Mouse (Mus musculus) stomach, postnatal 0 days (tissue): ENCODE measurements around the gene Gm609. TPM values are rescaled to one million over a fixed set of nuclear protein-coding genes. Genes with fewer than 3 reads are reported as not detected.

ENCODE experiments used
- ATAC-seq: fragments of 200-750 bp; cut with Nextera tagmentation; 2 replicates; pipeline ENCODE4 v1.8.0; 2017; ENCODE audit not compliant: low FRiP score, low TSS enrichment
- DNase-seq: peaks from one replicate; pipeline ENCODE4 v3.0.0-alpha.2; 2016; ENCODE audit warnings: low spot score
- H3K27ac ChIP-seq: fragments of 300-500 bp; sonication (generic); replicated peaks from 2 replicates; pipeline ENCODE4 v1.5.1; 2014; ENCODE audit warnings: mild to moderate bottlenecking, control low read depth
- H3K27me3 ChIP-seq: fragments of 300-500 bp; sonication (generic); 2 replicates; pipeline ENCODE4 v1.6.1; 2014; ENCODE audit warnings: low read length; ENCODE audit not compliant: control insufficient read depth, insufficient read depth
- H3K36me3 ChIP-seq: fragments of 300-500 bp; sonication (generic); 2 replicates; pipeline ENCODE4 v1.6.1; 2014; ENCODE audit warnings: low read length, mixed read lengths; ENCODE audit not compliant: control insufficient read depth, insufficient read depth
- H3K4me1 ChIP-seq: fragments of 300-500 bp; sonication (generic); replicated peaks from 2 replicates; pipeline ENCODE4 v1.6.1; 2014; ENCODE audit warnings: antibody characterized with exemption; ENCODE audit not compliant: control insufficient read depth, insufficient read depth
- H3K4me2 ChIP-seq: fragments of 300-500 bp; sonication (generic); replicated peaks from 2 replicates; pipeline ENCODE4 v1.6.1; 2014; ENCODE audit warnings: low read depth, mild to moderate bottlenecking, control low read depth, moderate library complexity
- H3K4me3 ChIP-seq: fragments of 300-500 bp; sonication (generic); 2 replicates; pipeline ENCODE4 v1.5.1; 2014; ENCODE audit warnings: low read depth, low read length, control low read depth
- H3K9ac ChIP-seq: fragments of 300-500 bp; sonication (generic); 2 replicates; pipeline ENCODE4 v1.6.1; 2014; ENCODE audit warnings: mild to moderate bottlenecking, low read length, control low read depth, mixed read lengths
- H3K9me3 ChIP-seq: fragments of 300-500 bp; sonication (generic); 2 replicates; pipeline ENCODE4 v1.6.1; 2016; ENCODE audit warnings: low read length; ENCODE audit not compliant: control insufficient read depth
- CTCF ChIP-seq: IDR thresholded peaks from 2 replicates; pipeline ENCODE4 v1.5.1; 2016; ENCODE audit warnings: antibody characterized with exemption, low read depth, mild to moderate bottlenecking, moderate library complexity
- EP300 ChIP-seq: optimal IDR thresholded peaks from 2 replicates; pipeline ENCODE3; 2016; ENCODE audit warnings: antibody characterized with exemption
- WGBS: fragments of 180-500 bp; shearing (Covaris S2); extraction: QIAGEN DNeasy Blood & Tissue Kit; methylation state at CpG from one replicate; pipeline ENCODE4 v1.1.7; 2014; 5-methylcytosine and 5-hydroxymethylcytosine counted together
- polyA plus RNA-seq: library from polyadenylated mRNA; unstranded; fragments of >200 nt; fragmentation: Nextera tagmentation; extraction: Ambion mirVana; gene quantifications from 2 replicates; pipeline ENCODE4 v1.2.1, GENCODE M21; 2015

Gene Gm609
- polyA plus RNA-seq, 1 experiment from 2014 or later, result 0.27 TPM

GRCm38 (mm10) chr16:45371076-45371475 is 121.7 kb downstream of the Gm609 start:
- H3K27me3 ChIP-seq, result no peaks in the 10 kb centered on the region
- H3K4me1 ChIP-seq, result no peaks in the 10 kb centered on the region
- no peak overlapping the region for H3K27ac ChIP-seq
- DNase-seq, result no peak
- H3K4me3 ChIP-seq, result no peak overlapping the region
- WGBS, result 74% methylated on average over 1 of the region's 1 CpGs
- TF ChIP-seq CTCF (no peak), EP300 (no peak)
- H3K36me3 ChIP-seq, result no peaks in the 10 kb centered on the region
- H3K9ac ChIP-seq, result no peak overlapping the region
- no peak overlapping the region for H3K4me2 ChIP-seq
- ATAC-seq, result no peak
- no peaks in the 10 kb centered on the region for H3K9me3 ChIP-seq

- H3K9me3 ChIP-seq, result no peaks in the 10 kb centered on the region
- no peak overlapping the region for H3K9ac ChIP-seq
- H3K27ac ChIP-seq, result no peak overlapping the region
- TF ChIP-seq EP300, result no peak
- TF ChIP-seq CTCF, result no peak
- no peaks in the 10 kb centered on the region for H3K27me3 ChIP-seq
- no peak overlapping the region for H3K4me2 ChIP-seq
- H3K4me1 ChIP-seq, result no peaks in the 10 kb centered on the region
- no peaks in the 10 kb centered on the region for H3K36me3 ChIP-seq
- ATAC-seq, result no peak
- H3K4me3 ChIP-seq, result no peak overlapping the region
- WGBS, result 67% methylated on average over 4 of the region's 4 CpGs
- DNase-seq, result no peak
Observed at GRCm38 (mm10) chr16:45369285-45369965, 123.3 kb downstream of the Gm609 start.

GRCm38 (mm10) chr16:45366111-45366510 is 126.7 kb downstream of the Gm609 start:
- no peaks in the 10 kb centered on the region for H3K27me3 ChIP-seq
- H3K27ac ChIP-seq, result no peak overlapping the region
- H3K4me2 ChIP-seq, result no peak overlapping the region
- WGBS, result 71% methylated on average over 7 of the region's 7 CpGs
- DNase-seq (no peak), ATAC-seq (no peak)
- TF ChIP-seq EP300 (no peak), CTCF (no peak)
- H3K4me3 ChIP-seq, result no peak overlapping the region
- H3K4me1 ChIP-seq, result no peaks in the 10 kb centered on the region
- H3K36me3 ChIP-seq, result no peaks in the 10 kb centered on the region
- H3K9me3 ChIP-seq, result no peaks in the 10 kb centered on the region
- H3K9ac ChIP-seq, result no peak overlapping the region

GRCm38 (mm10) chr16:45365353-45365752 is 127.4 kb downstream of the Gm609 start:
- Histone ChIP-seq H3K9me3 (no peaks in the 10 kb centered on the region), H3K27me3 (no peaks in the 10 kb centered on the region), H3K36me3 (no peaks in the 10 kb centered on the region), H3K27ac (no peak overlapping the region), H3K4me3 (no peak overlapping the region), H3K4me1 (no peaks in the 10 kb centered on the region), H3K9ac (no peak overlapping the region), H3K4me2 (no peak overlapping the region)
- WGBS, result 28% methylated on average over 9 of the region's 9 CpGs
- DNase-seq (no peak), ATAC-seq (no peak)
- no peak for TF ChIP-seq CTCF
- TF ChIP-seq EP300, result no peak

GRCm38 (mm10) chr16:45364627-45365026 is 128.1 kb downstream of the Gm609 start:
- H3K27ac ChIP-seq, result no peak overlapping the region

GRCm38 (mm10) chr16:45363480-45364045 is 129.2 kb downstream of the Gm609 start:
- TF ChIP-seq CTCF (no peak), EP300 (no peak)
- H3K27ac ChIP-seq, result peak overlapping the region; percentile 40; the same call in 1 of the 2 replicates
- H3K9ac ChIP-seq, result no peak overlapping the region
- WGBS, result 47% methylated on average over 4 of the region's 4 CpGs
- no peak overlapping the region for H3K4me2 ChIP-seq
- no peaks in the 10 kb centered on the region for H3K4me1 ChIP-seq
- no peak overlapping the region for H3K4me3 ChIP-seq
- no peaks in the 10 kb centered on the region for H3K36me3 ChIP-seq
- ATAC-seq (no peak), DNase-seq (no peak)
- no peaks in the 10 kb centered on the region for H3K27me3 ChIP-seq
- H3K9me3 ChIP-seq, result no peaks in the 10 kb centered on the region

More at GRCm38 (mm10) chr16:45364627-45365026, 128.1 kb downstream of the Gm609 start:
- TF ChIP-seq CTCF, result no peak
- no peak for TF ChIP-seq EP300
- Histone ChIP-seq H3K27me3 (no peaks in the 10 kb centered on the region), H3K9me3 (no peaks in the 10 kb centered on the region), H3K4me2 (no peak overlapping the region), H3K4me1 (no peaks in the 10 kb centered on the region), H3K36me3 (no peaks in the 10 kb centered on the region), H3K9ac (no peak overlapping the region), H3K4me3 (no peak overlapping the region)
- 76% methylated on average over 1 of the region's 1 CpGs for WGBS
- DNase-seq (no peak), ATAC-seq (no peak)

Other genes starting within 250 kb of the Gm609 start
- 84.1 and 87.8 TPM in 2 replicates for gene Cd200, start 83.9 kb downstream of the Gm609 start, polyA plus RNA-seq
- 0.11 TPM in 1 of 2 replicates, not detected in the other for gene Gm17783, start 39.1 kb upstream of the Gm609 start, polyA plus RNA-seq
- gene Slc9c1, start 42.3 kb upstream of the Gm609 start, polyA plus RNA-seq, result not detected in 2 replicates
- 0.11 and 0.12 TPM in 2 replicates for gene Gcsam, start 117.4 kb upstream of the Gm609 start, polyA plus RNA-seq
- gene BC016579, start 161.1 kb upstream of the Gm609 start, polyA plus RNA-seq, result 10.2 and 10.6 TPM in 2 replicates
- gene Tmprss7, start 200.7 kb upstream of the Gm609 start, polyA plus RNA-seq, result 0.13 and 0.21 TPM in 2 replicates
- 11.1 and 11.2 TPM in 2 replicates for gene Tagln3, start 231.6 kb upstream of the Gm609 start, polyA plus RNA-seq
- 19.8 and 21.6 TPM in 2 replicates for gene Abhd10, start 250.0 kb upstream of the Gm609 start, polyA plus RNA-seq